Mouse (Mus musculus) heart, postnatal 0 days (tissue): Measurements from ENCODE around the gene Fgfr2. TPM values are rescaled to one million over a fixed set of nuclear protein-coding genes. Genes with fewer than 3 reads are reported as not detected.

Experiments
- ATAC-seq: fragments of 200-750 bp; cut with Nextera tagmentation; 2 replicates; pipeline ENCODE4 v1.8.0; 2017; ENCODE audit warnings: low read depth, moderate number of reproducible peaks, moderate library complexity; ENCODE audit not compliant: insufficient read depth
- DNase-seq: peaks from one replicate; pipeline ENCODE4 v3.0.0-alpha.2; 2016; ENCODE audit warnings: low spot score
- H3K27ac ChIP-seq: fragments of 300-500 bp; sonication (generic); 2 replicates; pipeline ENCODE4 v1.5.1; 2014; ENCODE audit warnings: low read depth, mild to moderate bottlenecking
- H3K27me3 ChIP-seq: fragments of 300-500 bp; sonication (generic); 2 replicates; pipeline ENCODE4 v1.6.1; 2014; ENCODE audit warnings: low read length, mixed read lengths; ENCODE audit not compliant: control insufficient read depth, insufficient read depth
- H3K36me3 ChIP-seq: fragments of 300-500 bp; sonication (generic); replicated peaks from 2 replicates; pipeline ENCODE4 v1.6.1; 2014; ENCODE audit warnings: low read length, mixed read lengths; ENCODE audit not compliant: control insufficient read depth, insufficient read depth
- H3K4me1 ChIP-seq: fragments of 300-500 bp; sonication (generic); 2 replicates; pipeline ENCODE4 v1.6.1; 2014; ENCODE audit warnings: antibody characterized with exemption; ENCODE audit not compliant: control insufficient read depth, insufficient read depth
- H3K4me2 ChIP-seq: fragments of 300-500 bp; sonication (generic); 2 replicates; pipeline ENCODE4 v1.6.1; 2014; ENCODE audit warnings: low read depth, mild to moderate bottlenecking, low read length, moderate library complexity
- H3K4me3 ChIP-seq: fragments of 300-500 bp; sonication (generic); 2 replicates; pipeline ENCODE4 v1.5.1; 2014; ENCODE audit warnings: low read depth, low read length
- H3K9ac ChIP-seq: fragments of 300-500 bp; sonication (generic); replicated peaks from 2 replicates; pipeline ENCODE4 v1.6.1; 2014; ENCODE audit warnings: low read depth, low read length, mixed read lengths
- H3K9me3 ChIP-seq: fragments of 300-500 bp; sonication (generic); replicated peaks from 2 replicates; pipeline ENCODE4 v1.6.1; 2016; ENCODE audit warnings: low read length; ENCODE audit not compliant: control insufficient read depth
- CTCF ChIP-seq: IDR thresholded peaks from 2 replicates; pipeline ENCODE4 v1.5.1; 2016; ENCODE audit warnings: antibody characterized with exemption, control low read depth, low read depth
- EP300 ChIP-seq: IDR thresholded peaks from 2 replicates; pipeline ENCODE4 v1.6.1; 2016; ENCODE audit warnings: antibody characterized with exemption, low read depth
- WGBS: fragments of 180-500 bp; shearing (Covaris S2); extraction: QIAGEN DNeasy Blood & Tissue Kit; methylation state at CpG from one replicate; pipeline ENCODE4 v1.1.7; 2014; 5-methylcytosine and 5-hydroxymethylcytosine counted together
- polyA plus RNA-seq: library from polyadenylated mRNA; unstranded; fragments of >200 nt; fragmentation: Nextera tagmentation; extraction: Ambion mirVana; gene quantifications from 2 replicates; pipeline ENCODE4 v1.2.1, GENCODE M21; 2015
- total RNA-seq: library from RNA; depleted of rRNA; stranded (reverse); fragments of >200 nt; gene quantifications from 2 replicates; pipeline ENCODE4 v1.2.3, GENCODE M21; 2014; ENCODE audit warnings: low replicate concordance

Fgfr2 gene
- total and polyA plus RNA-seq, 2 experiments from 2014 or later: 3.8 to 11.5 TPM

DNA sequence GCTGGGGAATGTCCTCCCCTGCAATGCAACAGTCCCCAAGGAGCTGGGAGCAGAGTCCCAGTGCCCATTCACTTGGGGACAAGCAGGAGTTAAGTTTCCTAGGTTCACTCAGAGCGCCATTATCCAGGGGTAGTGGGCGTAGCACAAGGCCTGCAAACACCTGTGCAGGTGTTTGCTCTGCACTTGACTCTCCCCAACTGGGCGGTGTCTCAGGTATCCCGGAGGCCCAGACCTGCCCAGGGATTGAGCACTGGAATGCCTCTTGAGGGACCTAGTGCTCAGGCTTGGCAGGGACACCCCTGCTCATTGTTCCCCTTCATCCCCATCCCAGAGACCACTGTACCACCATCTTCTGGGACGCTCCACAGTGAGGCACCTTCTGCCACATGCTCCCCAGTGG is 1243.0 kb downstream of the Fgfr2 start:
- no peak overlapping the region for H3K9ac ChIP-seq
- no peak for DNase-seq
- ATAC-seq: no peak
- WGBS: 70% methylated on average over 5 of the region's 5 CpGs
- H3K27ac ChIP-seq: no peak overlapping the region
- no peaks in the 10 kb centered on the region for H3K9me3 ChIP-seq
- no peaks in the 10 kb centered on the region for H3K4me1 ChIP-seq
- H3K4me2 ChIP-seq: no peak overlapping the region
- no peak overlapping the region for H3K4me3 ChIP-seq
- H3K36me3 ChIP-seq: no peaks in the 10 kb centered on the region
- 0 out of 2 replicates have a peak, but pooled peaks cover 6% of the 10 kb centered on the region for H3K27me3 ChIP-seq
- TF ChIP-seq CTCF (no peak), EP300 (no peak)

DNA sequence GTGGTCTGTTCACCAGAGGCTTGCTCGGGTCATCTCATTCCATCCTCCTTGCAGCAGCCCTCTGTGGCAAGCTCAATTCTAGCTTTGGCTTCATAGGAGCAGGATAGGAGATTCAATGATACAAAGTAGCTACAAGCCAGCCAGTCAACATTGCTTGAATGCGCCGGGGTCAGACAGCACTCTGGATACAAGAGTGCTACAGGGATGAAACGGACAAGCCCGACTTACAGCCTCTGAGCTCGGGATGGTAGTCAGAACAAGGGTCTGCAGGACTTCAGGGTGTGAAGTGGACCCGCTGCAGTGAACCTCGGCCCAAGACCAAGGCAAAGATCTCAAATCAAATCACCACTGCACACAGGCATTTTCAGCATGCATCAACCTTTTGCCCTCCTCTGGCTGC is 1244.3 kb downstream of the Fgfr2 start:
- Histone ChIP-seq H3K9me3 (no peaks in the 10 kb centered on the region), H3K4me1 (no peaks in the 10 kb centered on the region), H3K27ac (no peak overlapping the region), H3K4me3 (no peak overlapping the region), H3K36me3 (no peaks in the 10 kb centered on the region), H3K9ac (no peak overlapping the region), H3K4me2 (no peak overlapping the region), H3K27me3 (0 out of 2 replicates have a peak, but pooled peaks cover 6% of the 10 kb centered on the region)
- no peak for TF ChIP-seq CTCF
- no peak for TF ChIP-seq EP300
- no peak for ATAC-seq
- WGBS: 48% methylated on average over 8 of the region's 8 CpGs
- no peak for DNase-seq

- H3K9me3 ChIP-seq: no peaks in the 10 kb centered on the region
- no peak overlapping the region for H3K4me3 ChIP-seq
- TF ChIP-seq CTCF (no peak), EP300 (no peak)
- no peaks in the 10 kb centered on the region for H3K36me3 ChIP-seq
- no peak overlapping the region for H3K27ac ChIP-seq
- H3K9ac ChIP-seq: no peak overlapping the region
- no peak for DNase-seq
- H3K4me1 ChIP-seq: no peaks in the 10 kb centered on the region
- H3K27me3 ChIP-seq: no peaks in the 10 kb centered on the region
- no peak for ATAC-seq
- no peak overlapping the region for H3K4me2 ChIP-seq
Observed at GRCm38 (mm10) chr7:131861157-131861556, 1262.0 kb downstream of the Fgfr2 start.

DNA sequence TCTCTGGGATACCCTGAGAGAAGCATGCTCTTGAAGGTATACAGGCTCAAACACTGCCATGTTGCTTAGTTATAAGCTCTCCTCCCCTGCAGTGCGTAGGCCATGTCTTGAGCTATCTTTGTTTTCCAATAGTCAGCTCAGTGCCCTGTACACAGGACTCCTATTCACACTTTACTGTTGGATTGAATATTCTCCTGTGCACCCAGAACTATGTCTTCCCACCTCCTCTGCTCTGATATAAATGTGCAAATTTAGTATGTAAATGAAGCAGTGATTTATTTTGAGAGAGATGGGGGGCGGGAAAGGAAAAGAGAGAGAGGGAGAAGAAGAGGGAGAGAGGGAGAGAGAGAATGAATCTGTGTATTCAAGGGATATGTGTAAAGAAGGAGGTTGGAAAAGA is 1267.5 kb downstream of the Fgfr2 start:
- Histone ChIP-seq H3K9me3 (no peaks in the 10 kb centered on the region), H3K4me3 (no peak overlapping the region), H3K36me3 (no peaks in the 10 kb centered on the region), H3K4me2 (no peak overlapping the region), H3K9ac (no peak overlapping the region), H3K27me3 (no peaks in the 10 kb centered on the region), H3K4me1 (no peaks in the 10 kb centered on the region), H3K27ac (no peak overlapping the region)
- ATAC-seq: no peak
- TF ChIP-seq CTCF: no peak
- TF ChIP-seq EP300: no peak
- DNase-seq: no peak
- 76% methylated on average over 2 of the region's 2 CpGs for WGBS

GRCm38 (mm10) chr7:131850579-131850978 is 1272.6 kb downstream of the Fgfr2 start:
- Histone ChIP-seq H3K9ac (no peak overlapping the region), H3K4me3 (no peak overlapping the region), H3K4me1 (no peaks in the 10 kb centered on the region), H3K9me3 (no peaks in the 10 kb centered on the region), H3K27me3 (no peaks in the 10 kb centered on the region), H3K27ac (no peak overlapping the region), H3K4me2 (no peak overlapping the region), H3K36me3 (no peaks in the 10 kb centered on the region)
- TF ChIP-seq EP300 (no peak), CTCF (no peak)
- DNase-seq: no peak
- 24% methylated on average over 4 of the region's 4 CpGs for WGBS
- no peak for ATAC-seq

DNA sequence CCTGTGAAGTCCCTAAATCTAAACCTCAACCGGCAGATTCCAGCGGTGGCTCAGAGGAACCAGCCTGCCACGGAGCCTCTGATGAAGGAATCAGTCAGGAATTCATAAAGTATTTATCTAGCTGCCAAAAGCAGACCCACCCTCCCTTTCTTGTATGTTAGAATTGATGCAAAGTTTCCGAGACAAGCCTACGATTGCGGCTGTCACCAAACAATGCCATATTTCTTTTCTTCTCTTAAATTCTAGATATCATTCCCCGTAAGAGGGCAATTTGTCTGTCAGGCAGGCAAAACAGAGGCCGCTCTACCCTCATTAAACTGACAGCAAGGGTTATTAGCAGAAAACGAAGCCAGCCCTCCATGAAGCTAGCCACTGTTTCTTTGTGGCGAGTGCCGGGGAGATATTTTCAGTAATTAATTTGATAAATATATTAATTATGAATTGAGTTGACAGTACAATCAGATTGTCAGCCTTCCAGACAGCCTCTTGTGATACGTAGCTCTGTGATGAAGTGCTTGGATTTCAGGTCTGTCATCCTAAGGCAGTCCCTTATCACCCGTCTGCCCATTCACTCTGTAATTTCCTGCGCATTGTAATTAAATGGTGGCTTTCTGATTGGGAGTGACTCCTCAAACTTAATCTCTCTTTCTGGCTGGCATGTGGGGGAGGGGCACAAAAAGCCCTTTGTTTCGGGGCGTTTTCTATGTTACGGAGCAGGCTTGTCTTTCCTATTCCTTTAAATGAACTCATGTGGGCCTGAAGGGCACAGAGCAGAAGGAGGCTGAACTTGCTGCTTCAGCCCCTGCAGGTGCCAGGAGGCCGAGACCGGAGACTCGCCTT is 1276.9 kb downstream of the Fgfr2 start:
- Histone ChIP-seq H3K4me1 (no peaks in the 10 kb centered on the region), H3K36me3 (no peaks in the 10 kb centered on the region), H3K27ac (no peak overlapping the region), H3K4me3 (no peak overlapping the region), H3K9me3 (no peaks in the 10 kb centered on the region), H3K9ac (no peak overlapping the region), H3K4me2 (no peak overlapping the region), H3K27me3 (no peaks in the 10 kb centered on the region)
- DNase-seq: no peak
- 47% methylated on average over 20 of the region's 20 CpGs for WGBS
- ATAC-seq: no peak
- TF ChIP-seq CTCF (no peak), EP300 (no peak)
